Mouse (Mus musculus) embryonic fibroblast, embryonic 13.5 days (primary cell): ENCODE results near the gene Dock9.

ENCODE experiments used
- CTCF ChIP-seq: IDR thresholded peaks from 2 replicates; pipeline ENCODE4 v1.5.1; 2011; ENCODE audit warnings: mild to moderate bottlenecking, control low read depth, low read length, moderate library complexity, borderline replicate concordance; ENCODE audit not compliant: insufficient read depth
- POLR2A ChIP-seq: IDR thresholded peaks from 2 replicates; pipeline ENCODE4 v1.6.1; 2011; ENCODE audit warnings: low read depth, mild to moderate bottlenecking, control low read depth, low read length, moderate library complexity

GRCm38 (mm10) chr14:121747360-121747759 is 50.3 kb downstream of the Dock9 start:
- TF ChIP-seq POLR2A: no peak
- no peak for TF ChIP-seq CTCF
